ENCODE assay signal across 12 mouse cellular contexts in genomic region chr8:122610209-122610608, GRCm38 (mm10). TPM values are rescaled to one million over a fixed set of nuclear protein-coding genes. Genes with fewer than 3 reads are reported as not detected.
DNase-seq lines count a peak whose midpoint lies in the region; ATAC-seq lines count a peak whose summit lies in the region.
"Had no signal": no experiment of that assay in that cellular context is flagged by ENCODE, and none has a peak within 500 bp of the region (broad histone marks: within the 10 kb centered on the region; RNA-seq: fewer than 3 reads in every experiment).

No protein-coding gene starts in this region.

- peaks cover 21% of the 10 kb centered on the region for H3K4me1 ChIP-seq in heart, embryonic 16.5 days (ENCODE audit: control insufficient read depth, insufficient read depth, low read length)
- peaks cover 26% of the 10 kb centered on the region for H3K4me1 ChIP-seq in embryonic facial prominence, embryonic 10.5 days
- peaks cover 24% of the 10 kb centered on the region for H3K4me1 ChIP-seq in hindbrain, embryonic 13.5 days (replicated peaks)
- H3K4me1 ChIP-seq in midbrain, embryonic 10.5 days: peaks cover 24% of the 10 kb centered on the region

- H3K9me3 ChIP-seq in heart, embryonic 16.5 days (replicated peaks; ENCODE audit: control insufficient read depth, low read length): no peaks in the 10 kb centered on the region
- H3K9me3 ChIP-seq in embryonic facial prominence, embryonic 10.5 days: no peaks in the 10 kb centered on the region
- no peaks in the 10 kb centered on the region for H3K9me3 ChIP-seq in hindbrain, embryonic 13.5 days
- H3K9me3 ChIP-seq in midbrain, embryonic 10.5 days (replicated peaks): no peaks in the 10 kb centered on the region

- intact Hi-C loops in heart, postnatal 36 days (cut with DNase I): loop anchor here (2.0 kb wide), 1 partner anchor 35 kb away; no protein-coding TSS in a partner anchor

- no peaks in the 10 kb centered on the region for H3K27me3 ChIP-seq in heart, embryonic 16.5 days (ENCODE audit: control insufficient read depth, insufficient read depth, low read length)
- no peaks in the 10 kb centered on the region for H3K27me3 ChIP-seq in embryonic facial prominence, embryonic 10.5 days (replicated peaks; ENCODE audit: low read depth, poor library complexity, severe bottlenecking)
- no peaks in the 10 kb centered on the region for H3K27me3 ChIP-seq in hindbrain, embryonic 13.5 days
- no peaks in the 10 kb centered on the region for H3K27me3 ChIP-seq in midbrain, embryonic 10.5 days (ENCODE audit: low read depth, poor library complexity, severe bottlenecking)

- H3K4me2 ChIP-seq in heart, embryonic 16.5 days (ENCODE audit: low read depth, low read length): peak overlapping the region; percentile 92
- peak overlapping the region; percentile 88 for H3K4me2 ChIP-seq in hindbrain, embryonic 13.5 days

- H3K27ac ChIP-seq in heart, embryonic 16.5 days (ENCODE audit: low read length): peak overlapping the region; percentile 20; the same call in 1 of the 2 replicates
- H3K27ac ChIP-seq in embryonic facial prominence, embryonic 10.5 days (replicated peaks): 0 out of 2 replicates have a peak overlapping the region, but pooled peaks have one; percentile 87
- H3K27ac ChIP-seq in hindbrain, embryonic 13.5 days: no peak overlapping the region
- peak overlapping the region; percentile 89 for H3K27ac ChIP-seq in midbrain, embryonic 10.5 days (replicated peaks)

- H3K4me3 ChIP-seq in heart, embryonic 16.5 days (ENCODE audit: low read length): peak overlapping the region; percentile 81
- H3K4me3 ChIP-seq in embryonic facial prominence, embryonic 10.5 days: peak overlapping the region; percentile 82; the same call in 1 of the 2 replicates
- H3K4me3 ChIP-seq in hindbrain, embryonic 13.5 days: peak overlapping the region; percentile 77; the same call in 1 of the 2 replicates
- peak overlapping the region; percentile 80 for H3K4me3 ChIP-seq in midbrain, embryonic 10.5 days

- no peak for DNase-seq in heart, postnatal 36 days
- no peak for DNase-seq in embryonic facial prominence, embryonic 10.5 days (ENCODE audit: low spot score)
- no peak for DNase-seq in midbrain, embryonic 10.5 days (ENCODE audit: low spot score)
- DNase-seq in urinary bladder, postnatal 36 days (ENCODE audit: low spot score in 2 of 2): no peak
- DNase-seq in frontal cortex, postnatal 10 days (ENCODE audit: low spot score in 2 of 2): no peak
- DNase-seq in urinary bladder, postnatal 4 days (ENCODE audit: low spot score in 2 of 2): no peak
- DNase-seq: left cerebral cortex, postnatal 4 days had no signal

- peaks cover 4% of the 10 kb centered on the region; the same call in 1 of the 2 replicates for H3K36me3 ChIP-seq in heart, embryonic 16.5 days (ENCODE audit: control insufficient read depth, insufficient read depth)
- H3K36me3 ChIP-seq in embryonic facial prominence, embryonic 10.5 days (replicated peaks): peaks cover 11% of the 10 kb centered on the region
- H3K36me3 ChIP-seq in hindbrain, embryonic 13.5 days: peaks cover 14% of the 10 kb centered on the region
- 0 out of 2 replicates have a peak, but pooled peaks cover 10% of the 10 kb centered on the region for H3K36me3 ChIP-seq in midbrain, embryonic 10.5 days

- ATAC-seq in heart, embryonic 16.5 days (replicated peaks; ENCODE audit: extremely low read depth, insufficient read depth, low FRiP score): no peak
- no peak for ATAC-seq in hindbrain, embryonic 13.5 days (ENCODE audit: low FRiP score)

- WGBS in heart, embryonic 16.5 days: 59% methylated on average over 4 of the region's 4 CpGs
- 59% methylated on average over 4 of the region's 4 CpGs for WGBS in embryonic facial prominence, embryonic 10.5 days
- WGBS in hindbrain, embryonic 13.5 days: 64% methylated on average over 4 of the region's 4 CpGs
- WGBS in midbrain, embryonic 10.5 days: 60% methylated on average over 4 of the region's 4 CpGs

- H3K9ac ChIP-seq in heart, embryonic 16.5 days (ENCODE audit: low read length): peak overlapping the region; percentile 46
- no peak overlapping the region for H3K9ac ChIP-seq in hindbrain, embryonic 13.5 days

RNA-seq across cellular contexts. Expression of gene Galns, which starts 1.1 kb away (rescaled TPM):
- polyA plus RNA-seq in heart, embryonic 16.5 days (2015; fragmentation: Nextera tagmentation; extraction: Ambion mirVana): 10.0 and 10.4 TPM in 2 replicates
- 1 to 10 TPM; 3.1 to 3.5 TPM for total RNA-seq in heart, postnatal 36 days (2021)
- 4.6 and 5.2 TPM in 2 replicates for polyA plus RNA-seq in embryonic facial prominence, embryonic 10.5 days (2016; fragmentation: Nextera tagmentation; extraction: Ambion mirVana)
- polyA plus RNA-seq in hindbrain, embryonic 13.5 days (2015; fragmentation: Nextera tagmentation; extraction: Ambion mirVana): 5.4 and 6.1 TPM in 2 replicates
- 6.6 and 7.7 TPM in 2 replicates for polyA plus RNA-seq in midbrain, embryonic 10.5 days (2016; fragmentation: Nextera tagmentation; extraction: Ambion mirVana)

RNA-seq across cellular contexts. Expression of gene Trappc2l, which starts 1.2 kb away (rescaled TPM):
- 58.2 and 60.1 TPM in 2 replicates for polyA plus RNA-seq in heart, embryonic 16.5 days (2015; fragmentation: Nextera tagmentation; extraction: Ambion mirVana)
- 10 to 100 TPM; 65.8 to 67.9 TPM for total RNA-seq in heart, postnatal 36 days (2021)
- polyA plus RNA-seq in embryonic facial prominence, embryonic 10.5 days (2016; fragmentation: Nextera tagmentation; extraction: Ambion mirVana): 49.6 and 54.9 TPM in 2 replicates
- 98.9 and 101 TPM in 2 replicates for polyA plus RNA-seq in hindbrain, embryonic 13.5 days (2015; fragmentation: Nextera tagmentation; extraction: Ambion mirVana)
- 51.0 and 61.2 TPM in 2 replicates for polyA plus RNA-seq in midbrain, embryonic 10.5 days (2016; fragmentation: Nextera tagmentation; extraction: Ambion mirVana)

RNA-seq across cellular contexts. Expression of gene Pabpn1l, which starts 12.3 kb away (rescaled TPM):
- polyA plus RNA-seq in heart, embryonic 16.5 days (2015; fragmentation: Nextera tagmentation; extraction: Ambion mirVana): not detected in 2 replicates
- not detected for total RNA-seq in heart, postnatal 36 days (2021)
- polyA plus RNA-seq in embryonic facial prominence, embryonic 10.5 days (2016; fragmentation: Nextera tagmentation; extraction: Ambion mirVana): 0.30 TPM in 1 of 2 replicates, not detected in the other
- polyA plus RNA-seq in hindbrain, embryonic 13.5 days (2015; fragmentation: Nextera tagmentation; extraction: Ambion mirVana): not detected in 2 replicates
- polyA plus RNA-seq in midbrain, embryonic 10.5 days (2016; fragmentation: Nextera tagmentation; extraction: Ambion mirVana): not detected in 2 replicates
- total RNA-seq: left cerebral cortex, postnatal 4 days had no signal
- polyA plus RNA-seq: CD4-positive, CD25-positive, alpha-beta regulatory T cell, adult 4 months; cortical plate, adult 2 months; gonadal fat pad, adult 2 months had no signal

RNA-seq across cellular contexts. Expression of gene Aprt, which starts 33.5 kb away (rescaled TPM):
- polyA plus RNA-seq in heart, embryonic 16.5 days (2015; fragmentation: Nextera tagmentation; extraction: Ambion mirVana): 159 and 204 TPM in 2 replicates
- total RNA-seq in heart, postnatal 36 days (2021): 10 to 100 TPM; 29.8 to 38.9 TPM
- polyA plus RNA-seq in embryonic facial prominence, embryonic 10.5 days (2016; fragmentation: Nextera tagmentation; extraction: Ambion mirVana): 296 and 300 TPM in 2 replicates
- polyA plus RNA-seq in hindbrain, embryonic 13.5 days (2015; fragmentation: Nextera tagmentation; extraction: Ambion mirVana): 153 and 157 TPM in 2 replicates
- 241 and 278 TPM in 2 replicates for polyA plus RNA-seq in midbrain, embryonic 10.5 days (2016; fragmentation: Nextera tagmentation; extraction: Ambion mirVana)

RNA-seq across cellular contexts. Expression of gene Cdt1, which starts 42.4 kb away (rescaled TPM):
- 27.9 and 29.0 TPM in 2 replicates for polyA plus RNA-seq in heart, embryonic 16.5 days (2015; fragmentation: Nextera tagmentation; extraction: Ambion mirVana)
- 1 to 10 TPM; 2.4 to 2.5 TPM for total RNA-seq in heart, postnatal 36 days (2021)
- 70.0 and 76.4 TPM in 2 replicates for polyA plus RNA-seq in embryonic facial prominence, embryonic 10.5 days (2016; fragmentation: Nextera tagmentation; extraction: Ambion mirVana)
- polyA plus RNA-seq in hindbrain, embryonic 13.5 days (2015; fragmentation: Nextera tagmentation; extraction: Ambion mirVana): 9.9 and 10.4 TPM in 2 replicates
- polyA plus RNA-seq in midbrain, embryonic 10.5 days (2016; fragmentation: Nextera tagmentation; extraction: Ambion mirVana): 63.2 and 70.9 TPM in 2 replicates
